ENCODE assay signal across 19 mouse cellular contexts in genomic region chr3:101590380-101590779, GRCm38 (mm10). TPM values are rescaled to one million over a fixed set of nuclear protein-coding genes. Genes with fewer than 3 reads are reported as not detected.
DNase-seq lines count a peak whose midpoint lies in the region; ATAC-seq and TF ChIP-seq lines count a peak whose summit lies in the region.
"Had no signal": no experiment of that assay in that cellular context is flagged by ENCODE, and none has a peak within 500 bp of the region (broad histone marks: within the 10 kb centered on the region; RNA-seq: fewer than 3 reads in every experiment).

No protein-coding gene starts in this region.

- H3K9ac ChIP-seq in heart, embryonic 11.5 days (ENCODE audit: low read depth, low read length): no peak overlapping the region; the same call in 1 of the 2 replicates
- no peak overlapping the region for H3K9ac ChIP-seq in heart, postnatal 0 days (replicated peaks; ENCODE audit: low read depth, low read length)
- H3K9ac ChIP-seq: embryonic facial prominence, embryonic 12.5 days; forebrain, embryonic 15.5 days; hindbrain, embryonic 12.5 days had no signal

- no peak for TF ChIP-seq EP300 in heart, postnatal 0 days (IDR thresholded peaks at IDR 0.05; ENCODE audit: low read depth)

- 92% methylated on average over 16 of the region's 16 CpGs for WGBS in heart, embryonic 11.5 days (ENCODE audit: insufficient replicate concordance)
- WGBS in heart, postnatal 0 days: 77% methylated on average over 16 of the region's 16 CpGs

- peak; percentile 34 to 48 for DNase-seq in cerebellum, adult 18-20 months
- no peak for DNase-seq in cerebellum, adult 9-10 months
- no peak for DNase-seq in heart, postnatal 10 days
- peak; percentile 13 for DNase-seq in kidney, adult 18-20 months
- DNase-seq in kidney, postnatal 14 days: no peak
- DNase-seq in heart, postnatal 0 days (ENCODE audit: low spot score): no peak
- DNase-seq: adrenal gland, adult 8-10 months; adrenal gland, postnatal 36 days; B cell, adult 2 months; cerebellum, adult 8-10 months; gastrocnemius, postnatal 36 days; kidney, adult 11 months had no signal

- intact Hi-C loops in heart, postnatal 10 days (cut with DNase I): no loop called here

- ATAC-seq in heart, embryonic 11.5 days (replicated peaks; ENCODE audit: insufficient number of reproducible peaks, low FRiP score, low TSS enrichment): no peak
- 0 out of 2 replicates have a peak, but pooled peaks have one; percentile 2 for ATAC-seq in heart, postnatal 0 days (ENCODE audit: insufficient read depth, low read depth)
- ATAC-seq: CD4-positive, CD25-positive, alpha-beta regulatory T cell, adult 4 months; forebrain, embryonic 15.5 days; hindbrain, postnatal 0 days had no signal

- H3K27me3 ChIP-seq in heart, embryonic 11.5 days (ENCODE audit: control insufficient read depth, insufficient read depth, low read length): no peaks in the 10 kb centered on the region
- no peaks in the 10 kb centered on the region for H3K27me3 ChIP-seq in heart, postnatal 0 days (ENCODE audit: control insufficient read depth, insufficient read depth, low read length)
- H3K27me3 ChIP-seq: embryonic facial prominence, embryonic 12.5 days; forebrain, embryonic 15.5 days; hindbrain, embryonic 12.5 days had no signal

- H3K4me3 ChIP-seq in heart, embryonic 11.5 days (ENCODE audit: low read depth, low read length): no peak overlapping the region
- H3K4me3 ChIP-seq in heart, postnatal 0 days (ENCODE audit: low read depth, low read length): no peak overlapping the region
- H3K4me3 ChIP-seq: embryonic facial prominence, embryonic 12.5 days; forebrain, embryonic 15.5 days; hindbrain, embryonic 12.5 days had no signal

- no peak overlapping the region for H3K4me2 ChIP-seq in heart, embryonic 11.5 days
- no peak overlapping the region for H3K4me2 ChIP-seq in heart, postnatal 0 days (ENCODE audit: low read depth, low read length)
- H3K4me2 ChIP-seq: embryonic facial prominence, embryonic 12.5 days; forebrain, embryonic 15.5 days; hindbrain, embryonic 12.5 days had no signal

- no peak for TF ChIP-seq CTCF in heart, postnatal 0 days (IDR thresholded peaks at IDR 0.05; ENCODE audit: low read depth)

- no peaks in the 10 kb centered on the region for H3K9me3 ChIP-seq in heart, embryonic 11.5 days (replicated peaks; ENCODE audit: control insufficient read depth, low read length)
- H3K9me3 ChIP-seq in heart, postnatal 0 days (replicated peaks; ENCODE audit: control insufficient read depth, low read length): no peaks in the 10 kb centered on the region
- H3K9me3 ChIP-seq: embryonic facial prominence, embryonic 12.5 days; forebrain, embryonic 15.5 days; G1E; hindbrain, embryonic 12.5 days had no signal

- peaks cover 78% of the 10 kb centered on the region for H3K36me3 ChIP-seq in heart, embryonic 11.5 days (ENCODE audit: control insufficient read depth, insufficient read depth, low read length)
- H3K36me3 ChIP-seq in heart, postnatal 0 days (replicated peaks; ENCODE audit: control insufficient read depth, insufficient read depth, low read length): peaks cover 98% of the 10 kb centered on the region

- H3K4me1 ChIP-seq in heart, embryonic 11.5 days (ENCODE audit: control insufficient read depth, insufficient read depth, low read length): peaks cover 55% of the 10 kb centered on the region
- H3K4me1 ChIP-seq in heart, postnatal 0 days (ENCODE audit: control insufficient read depth, insufficient read depth): peaks cover 24% of the 10 kb centered on the region
- H3K4me1 ChIP-seq: embryonic facial prominence, embryonic 12.5 days had no signal

- H3K27ac ChIP-seq in heart, embryonic 11.5 days (ENCODE audit: low read depth, low read length): 0 out of 2 replicates have a peak overlapping the region, but pooled peaks have one; percentile 32
- peak overlapping the region; percentile 100 for H3K27ac ChIP-seq in heart, postnatal 0 days (ENCODE audit: low read depth)
- H3K27ac ChIP-seq: embryonic facial prominence, embryonic 12.5 days; forebrain, embryonic 15.5 days; hindbrain, embryonic 12.5 days; hindbrain, postnatal 0 days had no signal

RNA-seq across cellular contexts. Expression of gene Atp1a1, which starts 14.1 kb away (rescaled TPM):
- 404 and 434 TPM in 2 replicates for polyA plus RNA-seq in heart, embryonic 11.5 days (2014; fragmentation: Nextera tagmentation; extraction: Ambion mirVana)
- total RNA-seq in heart, postnatal 10 days (2021): 1,000 to 10,000 TPM in 1 of 2 experiments, 100 to 1,000 TPM in 1; 897 to 1,002 TPM
- 914 and 1,212 TPM in 2 replicates for total RNA-seq in heart, postnatal 0 days (2014; rRNA removed; ENCODE audit: low replicate concordance)
- 227 and 257 TPM in 2 replicates for polyA plus RNA-seq in heart, postnatal 0 days (2015; fragmentation: Nextera tagmentation; extraction: Ambion mirVana)

Comparison
In these comparisons a context has a peak if more than half of its experiments do, and no peak if none do; other contexts are left out.
1. DNase-seq: peak in cerebellum, adult 18-20 months (2 of 2) and kidney, adult 18-20 months (single experiment); none in cerebellum, adult 9-10 months (single experiment), heart, postnatal 10 days (0 of 2), kidney, postnatal 14 days (single experiment) and heart, postnatal 0 days (single experiment).